Mouse (Mus musculus): ENCODE data around the gene Eno1. TPM values are rescaled to one million over a fixed set of nuclear protein-coding genes. Genes with fewer than 3 reads are reported as not detected.
"Not testable (repeated sequence)": the region's sequence is repeated elsewhere in the genome, so short reads cannot be mapped to it uniquely, and the experiment has no call there.

Eno1 gene
- total and polyA plus RNA-seq, 3 experiments = 1,109 to 1,985 (median 1,272) TPM

GRCm38 (mm10) chr4:150286980-150287379 lies 50.5 kb downstream of the Eno1 start:
- TF ChIP-seq RCOR1 (conservative IDR thresholded peaks at IDR 0.05; ENCODE audit: low read depth, low read length) = no peak
- no peak for TF ChIP-seq CTCF (conservative IDR thresholded peaks at IDR 0.05 in 1 of 2, IDR thresholded peaks at IDR 0.05 in 1 of 2; ENCODE audit: low read depth in 2 of 2, low read length in 2 of 2)
- no peak for TF ChIP-seq MEF2A (IDR thresholded peaks at IDR 0.05; ENCODE audit: borderline replicate concordance, low read depth, low read length)
- TF ChIP-seq CHD2 (IDR thresholded peaks at IDR 0.05; ENCODE audit: low read length) = no peak
- TF ChIP-seq MAX (IDR thresholded peaks at IDR 0.05; ENCODE audit: low read length) = no peak
- no peak for TF ChIP-seq MYC (IDR thresholded peaks at IDR 0.05; ENCODE audit: low read depth, low read length)
- TF ChIP-seq NRF1 (IDR thresholded peaks at IDR 0.05; ENCODE audit: low read depth, low read length) = no peak
- TF ChIP-seq PAX5 (IDR thresholded peaks at IDR 0.05; ENCODE audit: low read length) = no peak
- no peak for TF ChIP-seq ZC3H11A (IDR thresholded peaks at IDR 0.05; ENCODE audit: low read depth, low read length)
- no peak for TF ChIP-seq IRF4 (IDR thresholded peaks at IDR 0.05; ENCODE audit: low read depth, low read length)
- no peak for TF ChIP-seq RAD21 (IDR thresholded peaks at IDR 0.05; ENCODE audit: low read depth, low read length)
- TF ChIP-seq ELF1 (IDR thresholded peaks at IDR 0.05; ENCODE audit: low read depth, low read length) = no peak
- TF ChIP-seq TBP (conservative IDR thresholded peaks at IDR 0.05; ENCODE audit: low read depth, low read length) = no peak
- TF ChIP-seq E2F4 (IDR thresholded peaks at IDR 0.05; ENCODE audit: insufficient replicate concordance, low read depth, low read length) = no peak
- TF ChIP-seq ZNF384 (IDR thresholded peaks at IDR 0.05; ENCODE audit: low read depth, low read length) = no peak
- no peak for TF ChIP-seq MXI1 (IDR thresholded peaks at IDR 0.05; ENCODE audit: low read depth, low read length)
- peaks cover 25% of the 10 kb centered on the region for H3K79me2 ChIP-seq (replicated peaks; ENCODE audit: control insufficient read depth, extremely low read depth, insufficient read depth, poor library complexity, severe bottlenecking)

DNA sequence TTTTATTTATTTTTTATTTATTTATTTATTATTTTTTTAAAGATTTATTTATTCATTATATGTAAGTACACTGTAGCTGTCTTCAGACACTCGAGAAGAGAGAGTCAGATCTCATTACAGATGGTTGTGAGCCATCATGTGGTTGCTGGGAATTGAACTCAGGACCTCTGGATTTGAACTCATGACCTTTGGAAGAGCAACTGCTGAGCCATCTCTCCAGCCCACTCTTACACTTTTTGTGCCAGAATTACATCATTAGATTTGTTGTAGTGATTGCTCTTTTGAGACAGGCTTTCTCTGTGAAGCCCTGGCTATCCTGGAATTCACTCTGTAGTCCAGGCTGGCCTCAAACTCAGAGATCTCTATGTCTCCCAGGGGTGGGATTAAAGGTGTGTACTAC lies 50.9 kb downstream of the Eno1 start:
- Histone ChIP-seq H3K36me3 (replicated peaks in 1 of 2; ENCODE audit: control insufficient read depth in 1 of 2, insufficient read depth in 1 of 2, low read length in 1 of 2) (peaks cover 0 to 15% of the 10 kb centered on the region in 2 experiments), H3K4me1 (ENCODE audit: control insufficient read depth in 1 of 2, insufficient read depth in 2 of 2) (peaks cover 5 to 39% of the 10 kb centered on the region in 2 experiments), H3K79me2 (replicated peaks; ENCODE audit: control insufficient read depth, extremely low read depth, insufficient read depth, poor library complexity, severe bottlenecking) (peaks cover 21% of the 10 kb centered on the region)
- in situ Hi-C loops (cut with MboI; ENCODE audit: low pct_ligation_motif_present, low pct_unique_long_range_greater_than_20kb, low sequenced_read_pairs); H3K9me3 ChIP-seq (replicated peaks; ENCODE audit: low read length); H3K4me3 ChIP-seq (replicated peaks in 1 of 3; ENCODE audit: low read depth in 2 of 3, low read length in 2 of 3, poor library complexity in 1 of 3); DNase-seq (ENCODE audit: extremely low read depth); dilution Hi-C loops (cut with MboI; ENCODE audit: extremely low pct_ligation_motif_present, extremely low pct_unique_long_range_greater_than_20kb, low sequenced_read_pairs); H3K9ac ChIP-seq (ENCODE audit: insufficient read depth, low read depth); H3K27ac ChIP-seq (ENCODE audit: insufficient read depth, low read depth); H3K4me2 ChIP-seq (ENCODE audit: insufficient read depth, low read depth, poor library complexity, severe bottlenecking); H3K27me3 ChIP-seq (replicated peaks): not testable (repeated sequence)

More at GRCm38 (mm10) chr4:150286980-150287379, 50.5 kb downstream of the Eno1 start:
- Histone ChIP-seq H3K4me1 (ENCODE audit: control insufficient read depth in 1 of 2, insufficient read depth in 2 of 2) (peaks cover 5 to 36% of the 10 kb centered on the region in 2 experiments), H3K27ac (ENCODE audit: insufficient read depth, low read depth) (no peak overlapping the region), H3K9ac (ENCODE audit: insufficient read depth, low read depth) (no peak overlapping the region), H3K4me2 (ENCODE audit: insufficient read depth, low read depth, poor library complexity, severe bottlenecking) (no peak overlapping the region), H3K36me3 (replicated peaks in 1 of 2; ENCODE audit: control insufficient read depth in 1 of 2, insufficient read depth in 1 of 2, low read length in 1 of 2) (peaks cover 0 to 14% of the 10 kb centered on the region in 2 experiments), H3K27me3 (replicated peaks) (no peaks in the 10 kb centered on the region), H3K9me3 (replicated peaks; ENCODE audit: low read length) (peaks cover 4% of the 10 kb centered on the region), H3K4me3 (replicated peaks in 1 of 3; ENCODE audit: low read depth in 2 of 3, low read length in 2 of 3, poor library complexity in 1 of 3) (no peak overlapping the region)
- dilution Hi-C loops (cut with MboI; ENCODE audit: extremely low pct_ligation_motif_present, extremely low pct_unique_long_range_greater_than_20kb, low sequenced_read_pairs) = no loop called here
- DNase-seq (ENCODE audit: extremely low read depth) = no peak
- in situ Hi-C loops (cut with MboI; ENCODE audit: low pct_ligation_motif_present, low pct_unique_long_range_greater_than_20kb, low sequenced_read_pairs) = no loop called here

All from CH12.LX (cell line).